Mouse (Mus musculus) forebrain, embryonic 11.5 days (tissue): ENCODE measurements around the gene Rhbdd2. TPM values are rescaled to one million over a fixed set of nuclear protein-coding genes. Genes with fewer than 3 reads are reported as not detected.

Experiments
- ATAC-seq: fragments of 200-750 bp; cut with Nextera tagmentation; replicated peaks from 2 replicates; pipeline ENCODE4 v1.8.0; 2017; ENCODE audit warnings: moderate TSS enrichment; ENCODE audit not compliant: low FRiP score
- DNase-seq: peaks from one replicate; pipeline ENCODE4 v3.0.0-alpha.2; 2017; ENCODE audit warnings: low spot score
- H3K27ac ChIP-seq: fragments of 300-500 bp; sonication (generic); 2 replicates; pipeline ENCODE4 v1.5.1; 2014; ENCODE audit warnings: low read depth, low read length
- H3K27me3 ChIP-seq: fragments of 300-500 bp; sonication (generic); 2 replicates; pipeline ENCODE4 v1.6.1; 2014; ENCODE audit warnings: mild to moderate bottlenecking, low read length, mixed read lengths; ENCODE audit not compliant: control insufficient read depth, insufficient read depth
- H3K36me3 ChIP-seq: fragments of 300-500 bp; sonication (generic); 2 replicates; pipeline ENCODE4 v1.6.1; 2014; ENCODE audit warnings: mild to moderate bottlenecking, low read length, moderate library complexity, mixed read lengths; ENCODE audit not compliant: control insufficient read depth, insufficient read depth
- H3K4me1 ChIP-seq: fragments of 300-500 bp; sonication (generic); replicated peaks from 2 replicates; pipeline ENCODE4 v1.6.1; 2014; ENCODE audit warnings: low read length, mixed read lengths; ENCODE audit not compliant: control insufficient read depth, insufficient read depth
- H3K4me2 ChIP-seq: fragments of 300-500 bp; sonication (generic); 2 replicates; pipeline ENCODE4 v1.6.1; 2014; ENCODE audit warnings: low read depth, mild to moderate bottlenecking, low read length, moderate library complexity, mixed read lengths; ENCODE audit not compliant: severe bottlenecking
- H3K4me3 ChIP-seq: fragments of 300-500 bp; sonication (generic); 2 replicates; pipeline ENCODE4 v1.5.1; 2014; ENCODE audit warnings: low read depth, low read length
- H3K9ac ChIP-seq: fragments of 300-500 bp; sonication (generic); 2 replicates; pipeline ENCODE4 v1.6.1; 2014; ENCODE audit warnings: low read length
- H3K9me3 ChIP-seq: fragments of 300-500 bp; sonication (generic); 2 replicates; pipeline ENCODE4 v1.6.1; 2016; ENCODE audit warnings: low read length, mixed read lengths; ENCODE audit not compliant: control insufficient read depth
- WGBS: fragments of 180-500 bp; shearing (Covaris S2); extraction: QIAGEN DNeasy Blood & Tissue Kit; methylation state at CpG from one replicate; pipeline ENCODE4 v1.1.7; 2014; 5-methylcytosine and 5-hydroxymethylcytosine counted together
- polyA plus RNA-seq: library from polyadenylated mRNA; unstranded; fragments of >200 nt; fragmentation: Nextera tagmentation; extraction: Ambion mirVana; gene quantifications from 2 replicates; pipeline ENCODE4 v1.2.1, GENCODE M21; 2014

Rhbdd2 gene
- polyA plus RNA-seq, 1 experiment from 2014 or later, result 60.1 TPM

DNA sequence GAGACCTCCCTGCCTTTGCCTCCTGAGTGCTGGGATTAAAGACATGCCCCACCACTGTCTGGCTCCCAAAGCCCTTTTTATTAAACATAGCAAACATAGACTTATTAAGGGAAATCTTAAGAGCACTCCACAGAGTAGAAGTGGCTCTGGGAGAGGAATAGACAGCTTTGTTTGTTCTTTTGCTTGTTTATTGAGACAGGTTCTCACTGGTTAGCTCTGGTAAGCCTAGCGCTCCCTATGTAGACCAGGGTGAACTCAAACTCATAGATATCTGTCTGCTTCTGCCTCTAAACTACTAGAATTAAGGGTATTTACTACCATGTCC is 16.9 kb downstream of the Rhbdd2 start:
- Histone ChIP-seq H3K4me3 (no peak overlapping the region), H3K4me1 (no peaks in the 10 kb centered on the region), H3K36me3 (no peaks in the 10 kb centered on the region), H3K4me2 (no peak overlapping the region), H3K9ac (no peak overlapping the region), H3K27me3 (no peaks in the 10 kb centered on the region), H3K9me3 (no peaks in the 10 kb centered on the region), H3K27ac (no peak overlapping the region)
- WGBS, result 89% methylated on average over 1 of the region's 1 CpGs
- ATAC-seq (no peak), DNase-seq (no peak)

DNA sequence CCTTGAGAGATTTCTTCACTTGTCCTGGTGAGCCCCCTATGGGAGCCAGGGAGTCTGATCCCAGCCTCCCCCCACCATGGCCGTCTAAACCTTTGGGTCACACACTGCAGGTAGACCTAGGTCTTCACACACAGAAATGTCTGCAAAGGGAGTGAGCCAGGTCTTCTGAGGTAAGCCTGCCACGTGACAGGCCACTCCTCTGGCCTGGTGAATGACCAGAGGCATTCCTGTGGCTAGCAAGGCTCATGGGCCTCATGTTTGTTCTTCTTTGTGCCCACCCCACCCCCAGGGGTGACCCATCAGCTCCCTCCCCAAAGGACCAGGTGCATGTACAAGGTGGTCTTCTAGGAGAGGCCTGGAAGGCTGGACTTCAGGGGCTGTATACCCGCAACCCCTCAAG is 19.1 kb downstream of the Rhbdd2 start:
- H3K27ac ChIP-seq, result no peak overlapping the region
- no peak for DNase-seq
- H3K4me3 ChIP-seq, result no peak overlapping the region
- no peaks in the 10 kb centered on the region for H3K27me3 ChIP-seq
- H3K9ac ChIP-seq, result no peak overlapping the region
- WGBS, result 85% methylated on average over 3 of the region's 3 CpGs
- no peak overlapping the region for H3K4me2 ChIP-seq
- no peak for ATAC-seq
- H3K36me3 ChIP-seq, result no peaks in the 10 kb centered on the region
- H3K9me3 ChIP-seq, result no peaks in the 10 kb centered on the region
- no peaks in the 10 kb centered on the region for H3K4me1 ChIP-seq

- H3K27ac ChIP-seq, result no peak overlapping the region
- H3K36me3 ChIP-seq, result no peaks in the 10 kb centered on the region
- no peaks in the 10 kb centered on the region for H3K4me1 ChIP-seq
- H3K4me3 ChIP-seq, result no peak overlapping the region
- 70% methylated on average over 2 of the region's 2 CpGs for WGBS
- DNase-seq (no peak), ATAC-seq (no peak)
- H3K9me3 ChIP-seq, result no peaks in the 10 kb centered on the region
- no peak overlapping the region for H3K4me2 ChIP-seq
- H3K9ac ChIP-seq, result no peak overlapping the region
- H3K27me3 ChIP-seq, result no peaks in the 10 kb centered on the region
These were observed 20.8 kb downstream of the Rhbdd2 start for GRCm38 (mm10) chr5:135653209-135653608.

GRCm38 (mm10) chr5:135656046-135656445 is 23.6 kb downstream of the Rhbdd2 start:
- 83% methylated on average over 5 of the region's 5 CpGs for WGBS
- H3K4me2 ChIP-seq, result no peak overlapping the region
- no peaks in the 10 kb centered on the region for H3K9me3 ChIP-seq
- no peak overlapping the region for H3K4me3 ChIP-seq
- H3K9ac ChIP-seq, result no peak overlapping the region
- no peak overlapping the region for H3K27ac ChIP-seq
- ATAC-seq (no peak), DNase-seq (no peak)
- no peaks in the 10 kb centered on the region for H3K36me3 ChIP-seq
- H3K27me3 ChIP-seq, result no peaks in the 10 kb centered on the region
- H3K4me1 ChIP-seq, result no peaks in the 10 kb centered on the region

GRCm38 (mm10) chr5:135657128-135657527 is 24.7 kb downstream of the Rhbdd2 start:
- no peak for ATAC-seq
- no peak for DNase-seq
- H3K27me3 ChIP-seq, result no peaks in the 10 kb centered on the region

GRCm38 (mm10) chr5:135657703-135658373 is 25.4 kb downstream of the Rhbdd2 start:
- Histone ChIP-seq H3K4me3 (no peak overlapping the region), H3K9me3 (no peaks in the 10 kb centered on the region), H3K27ac (no peak overlapping the region), H3K4me2 (no peak overlapping the region), H3K36me3 (no peaks in the 10 kb centered on the region), H3K27me3 (no peaks in the 10 kb centered on the region), H3K9ac (no peak overlapping the region), H3K4me1 (no peaks in the 10 kb centered on the region)
- ATAC-seq, result no peak
- 58% methylated on average over 17 of the region's 17 CpGs for WGBS
- DNase-seq, result no peak

More at GRCm38 (mm10) chr5:135657128-135657527, 24.7 kb downstream of the Rhbdd2 start:
- no peak overlapping the region for H3K9ac ChIP-seq
- H3K4me1 ChIP-seq, result no peaks in the 10 kb centered on the region
- H3K4me3 ChIP-seq, result no peak overlapping the region
- H3K27ac ChIP-seq, result no peak overlapping the region
- no peak overlapping the region for H3K4me2 ChIP-seq
- WGBS, result 87% methylated on average over 5 of the region's 5 CpGs
- no peaks in the 10 kb centered on the region for H3K9me3 ChIP-seq
- H3K36me3 ChIP-seq, result no peaks in the 10 kb centered on the region

DNA sequence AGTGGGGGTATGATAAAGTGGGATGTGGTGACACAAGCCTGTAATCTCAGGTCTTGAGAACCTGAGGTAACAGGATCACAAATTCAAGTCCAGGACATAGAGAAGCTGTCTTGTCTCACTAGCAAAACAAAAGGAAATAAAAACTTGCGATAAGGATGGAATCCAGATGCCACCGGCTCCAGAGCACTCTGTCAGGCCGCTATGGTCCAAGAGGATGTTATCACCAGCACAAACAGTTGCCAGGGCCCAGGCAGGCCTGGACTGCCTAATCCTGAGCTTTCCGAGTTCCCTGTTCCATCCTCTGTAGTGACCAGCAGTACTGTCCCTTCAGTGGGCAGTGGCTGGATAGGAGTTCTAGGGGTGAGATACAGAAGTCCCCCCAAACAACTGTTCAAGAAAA is 27.5 kb downstream of the Rhbdd2 start:
- no peaks in the 10 kb centered on the region for H3K9me3 ChIP-seq
- H3K4me3 ChIP-seq, result no peak overlapping the region
- no peaks in the 10 kb centered on the region for H3K36me3 ChIP-seq
- no peaks in the 10 kb centered on the region for H3K4me1 ChIP-seq
- H3K4me2 ChIP-seq, result no peak overlapping the region
- no peak overlapping the region for H3K27ac ChIP-seq
- no peak for ATAC-seq
- H3K27me3 ChIP-seq, result no peaks in the 10 kb centered on the region
- H3K9ac ChIP-seq, result no peak overlapping the region
- no peak for DNase-seq
- 79% methylated on average over 4 of the region's 4 CpGs for WGBS

- H3K27me3 ChIP-seq, result no peaks in the 10 kb centered on the region
- no peak overlapping the region for H3K4me2 ChIP-seq
- no peaks in the 10 kb centered on the region for H3K9me3 ChIP-seq
- no peak overlapping the region for H3K27ac ChIP-seq
- no peak overlapping the region for H3K4me3 ChIP-seq
- ATAC-seq, result no peak
- WGBS, result 88% methylated on average over 7 of the region's 7 CpGs
- H3K4me1 ChIP-seq, result no peaks in the 10 kb centered on the region
- H3K9ac ChIP-seq, result no peak overlapping the region
- no peaks in the 10 kb centered on the region for H3K36me3 ChIP-seq
- DNase-seq, result no peak
These were observed 28.1 kb downstream of the Rhbdd2 start for GRCm38 (mm10) chr5:135660535-135660934.

GRCm38 (mm10) chr5:135666890-135667289 is 34.5 kb downstream of the Rhbdd2 start:
- DNase-seq (no peak), ATAC-seq (no peak)
- H3K4me2 ChIP-seq, result no peak overlapping the region
- H3K27ac ChIP-seq, result no peak overlapping the region
- H3K9ac ChIP-seq, result no peak overlapping the region
- H3K27me3 ChIP-seq, result no peaks in the 10 kb centered on the region
- no peaks in the 10 kb centered on the region for H3K4me1 ChIP-seq
- WGBS, result 90% methylated on average over 5 of the region's 5 CpGs
- no peak overlapping the region for H3K4me3 ChIP-seq
- no peaks in the 10 kb centered on the region for H3K9me3 ChIP-seq
- no peaks in the 10 kb centered on the region for H3K36me3 ChIP-seq
